Mouse (Mus musculus) A20 (cell line): ENCODE results near the gene Mgme1.

Experiments used
- DNase-seq: peaks from one replicate; pipeline ENCODE4 v3.0.0-alpha.2; 2011; ENCODE audit warnings: low read depth, low spot score

Mgme1 gene

GRCm38 (mm10) chr2:144305721-144306294 lies 35.3 kb downstream of the Mgme1 start:
- no peak for DNase-seq

DNA sequence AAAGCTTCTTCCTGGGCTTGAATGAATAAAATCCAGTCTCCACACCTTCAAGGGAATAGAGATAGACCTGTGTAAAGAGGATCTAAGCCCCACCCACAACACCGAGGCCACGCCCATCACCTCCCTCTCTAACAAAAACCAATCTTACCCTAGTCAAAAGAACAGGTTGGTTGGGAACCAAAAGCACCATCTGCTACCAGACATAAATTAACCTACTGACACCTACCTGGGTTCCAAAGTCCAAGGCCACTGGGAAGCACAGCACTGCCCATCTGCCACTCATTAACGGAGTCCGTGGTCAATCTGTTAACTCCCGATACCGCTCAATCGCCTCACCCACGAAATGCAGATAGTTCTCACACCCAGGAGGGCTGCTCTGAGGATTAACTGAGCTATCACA lies 38.1 kb downstream of the Mgme1 start:
- DNase-seq = no peak

DNA sequence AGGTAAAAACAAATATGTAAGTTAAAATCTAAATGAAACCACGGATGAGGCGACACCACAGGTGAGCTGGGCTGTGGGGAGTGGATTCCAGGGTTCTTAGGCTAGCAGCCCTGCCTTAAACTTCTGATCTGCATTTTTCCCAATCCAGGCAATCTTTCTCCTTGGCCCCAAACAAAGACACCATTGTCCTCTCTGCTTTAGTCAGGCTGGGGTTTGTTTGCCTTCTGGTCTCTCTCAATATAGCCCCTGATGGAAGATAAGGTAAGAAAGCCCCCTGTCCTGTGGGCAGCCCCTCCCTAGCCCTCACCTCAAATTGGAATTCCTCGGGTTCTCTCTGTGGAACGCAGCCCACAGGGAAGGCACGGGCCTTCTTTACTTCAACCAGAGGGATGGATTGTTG lies 39.8 kb downstream of the Mgme1 start:
- no peak for DNase-seq

DNA sequence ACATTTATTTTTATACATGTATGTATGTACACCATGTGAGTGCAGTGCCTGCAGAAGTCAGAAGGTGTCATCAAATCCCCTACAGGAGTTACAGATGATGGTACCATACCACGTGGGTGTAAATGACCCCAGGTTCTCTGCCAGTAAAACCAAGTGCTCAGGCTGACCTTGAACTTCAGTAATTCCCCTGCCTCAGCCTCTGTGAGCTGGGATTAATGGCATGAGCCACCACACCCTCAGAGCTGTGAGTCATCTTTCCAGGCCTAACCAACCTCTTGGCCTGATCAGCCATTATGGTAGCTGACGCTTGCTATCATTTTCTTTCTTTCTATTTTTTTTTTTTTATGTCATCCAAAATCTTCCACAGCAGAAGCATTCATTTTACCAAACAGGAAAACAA lies 40.9 kb downstream of the Mgme1 start:
- no peak for DNase-seq

GRCm38 (mm10) chr2:144324218-144324617 lies 53.8 kb downstream of the Mgme1 start:
- DNase-seq = no peak

- DNase-seq = no peak
Measured at GRCm38 (mm10) chr2:144329451-144329850, 59.0 kb downstream of the Mgme1 start.

DNA sequence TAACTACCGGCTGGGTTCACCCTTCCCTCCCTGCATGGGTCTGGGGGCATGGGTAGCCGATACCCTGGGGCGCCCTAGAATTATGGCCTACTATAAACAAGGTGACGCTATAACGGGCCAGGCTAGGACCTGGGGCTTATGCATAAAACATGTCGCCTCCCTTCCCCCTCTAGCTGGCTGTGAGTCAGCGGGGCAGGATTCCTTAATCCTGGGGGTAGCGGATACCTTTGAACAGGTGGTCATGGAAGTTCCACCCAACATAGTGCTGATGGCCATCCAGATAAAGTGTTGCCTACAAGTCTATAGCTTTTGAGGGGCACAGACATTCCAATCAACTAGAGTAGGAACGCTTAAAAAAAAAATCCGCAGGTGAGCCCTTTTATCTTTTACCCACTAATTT lies 59.5 kb downstream of the Mgme1 start:
- no peak for DNase-seq

- DNase-seq = no peak
Measured at GRCm38 (mm10) chr2:144330352-144330959, 60.0 kb downstream of the Mgme1 start.
